ENCODE assay signal across 29 mouse cellular contexts in the genomic region with DNA sequence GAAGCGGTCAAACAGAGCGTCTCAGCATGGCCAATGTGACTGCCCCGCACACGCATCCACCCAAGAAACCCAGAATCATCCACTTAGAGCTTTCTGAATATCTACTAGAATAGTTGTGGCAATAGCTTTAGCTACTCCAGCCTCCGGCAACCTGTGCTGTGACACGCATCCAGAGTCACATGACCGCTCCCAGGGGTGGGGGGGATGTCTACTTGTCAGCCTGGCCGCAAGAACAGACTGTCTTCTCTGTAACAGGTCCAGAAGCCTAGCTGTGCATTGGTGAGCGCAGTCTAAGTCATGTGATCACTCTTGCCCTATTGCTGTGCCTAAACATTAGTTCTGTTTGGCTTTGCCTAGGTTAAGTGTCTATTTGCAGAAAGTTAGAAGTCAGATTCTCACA.
"Had no signal": no experiment of that assay in that cellular context is flagged by ENCODE, and none has a peak within 500 bp of the region (broad histone marks: within the 10 kb centered on the region; RNA-seq: fewer than 3 reads in every experiment).

No protein-coding gene starts in this region.

- H3K9ac ChIP-seq: limb, embryonic 12.5 days; limb, embryonic 13.5 days; limb, embryonic 15.5 days; liver, embryonic 12.5 days; liver, embryonic 13.5 days; liver, embryonic 14.5 days; liver, embryonic 15.5 days; liver, postnatal 0 days; lung, embryonic 14.5 days; lung, embryonic 15.5 days; midbrain, embryonic 12.5 days; midbrain, embryonic 13.5 days; midbrain, embryonic 15.5 days had no signal

- H3K4me3 ChIP-seq: limb, embryonic 10.5 days; limb, embryonic 12.5 days; limb, embryonic 13.5 days; limb, embryonic 15.5 days; liver, embryonic 12.5 days; liver, embryonic 13.5 days; liver, embryonic 15.5 days; lung, embryonic 15.5 days; megakaryocyte, embryonic 14.5 days; midbrain, embryonic 10.5 days; midbrain, embryonic 12.5 days; midbrain, embryonic 13.5 days; midbrain, embryonic 15.5 days; myocyte had no signal

- DNase-seq: left cerebral cortex, postnatal 4 days; liver; liver, embryonic 13.5 days; liver, postnatal 0 days; lung, adult 18-20 months; lung, adult 2 months; lung, embryonic 14.5 days; lung, postnatal 10 days; lung, postnatal 14 days; lung, postnatal 36 days; lung, postnatal 4 days; midbrain, embryonic 14.5 days had no signal

- H3K27me3 ChIP-seq: limb, embryonic 12.5 days; limb, embryonic 13.5 days; limb, embryonic 15.5 days; liver, embryonic 12.5 days; liver, embryonic 13.5 days; liver, embryonic 15.5 days; lung, embryonic 15.5 days; megakaryocyte, embryonic 14.5 days; midbrain, embryonic 12.5 days; midbrain, embryonic 15.5 days had no signal

- H3K27ac ChIP-seq: limb, embryonic 10.5 days; limb, embryonic 12.5 days; limb, embryonic 13.5 days; limb, embryonic 15.5 days; liver, embryonic 12.5 days; liver, embryonic 13.5 days; liver, embryonic 14.5 days; liver, embryonic 15.5 days; lung, embryonic 15.5 days; macrophage; midbrain, embryonic 10.5 days; midbrain, embryonic 12.5 days; midbrain, embryonic 13.5 days; midbrain, embryonic 15.5 days had no signal

- H3K36me3 ChIP-seq: limb, embryonic 10.5 days; limb, embryonic 12.5 days; limb, embryonic 13.5 days; limb, embryonic 15.5 days; liver, embryonic 12.5 days; liver, embryonic 13.5 days; liver, embryonic 15.5 days; lung, embryonic 15.5 days; midbrain, embryonic 10.5 days; midbrain, embryonic 12.5 days; midbrain, embryonic 13.5 days; midbrain, embryonic 15.5 days had no signal

- H3K9me3 ChIP-seq: limb, embryonic 10.5 days; limb, embryonic 12.5 days; limb, embryonic 13.5 days; limb, embryonic 15.5 days; liver, embryonic 12.5 days; liver, embryonic 13.5 days; liver, embryonic 15.5 days; lung, embryonic 15.5 days; megakaryocyte, embryonic 14.5 days; midbrain, embryonic 10.5 days; midbrain, embryonic 12.5 days; midbrain, embryonic 13.5 days; midbrain, embryonic 15.5 days had no signal

- H3K4me2 ChIP-seq: limb, embryonic 12.5 days; limb, embryonic 13.5 days; limb, embryonic 15.5 days; liver, embryonic 11.5 days; liver, embryonic 12.5 days; liver, embryonic 13.5 days; liver, embryonic 15.5 days; lung, embryonic 14.5 days; lung, embryonic 15.5 days; midbrain, embryonic 11.5 days; midbrain, embryonic 12.5 days; midbrain, embryonic 13.5 days; midbrain, embryonic 15.5 days had no signal
